Mouse (Mus musculus): Measurements from ENCODE around the gene Alg1. TPM values are rescaled to one million over a fixed set of nuclear protein-coding genes. Genes with fewer than 3 reads are reported as not detected.

Gene Alg1
- polyA plus RNA-seq, 1 experiment = 56.7 TPM

Other genes with a start within 250 kb of the Alg1 start
- not detected in 2 replicates for gene Sept12, start 235.8 kb upstream of the Alg1 start, polyA plus RNA-seq (2012; rRNA removed)
- 0.92 and 0.94 TPM in 2 replicates for gene Smim22, start 226.3 kb upstream of the Alg1 start, polyA plus RNA-seq (2012; rRNA removed)
- 320 and 348 TPM in 2 replicates for gene Rogdi, start 220.1 kb upstream of the Alg1 start, polyA plus RNA-seq (2012; rRNA removed)
- gene Glyr1, start 183.8 kb upstream of the Alg1 start, polyA plus RNA-seq (2012; rRNA removed) = 139 and 151 TPM in 2 replicates
- gene Ubn1, start 183.6 kb upstream of the Alg1 start, polyA plus RNA-seq (2012; rRNA removed) = 28.6 and 34.9 TPM in 2 replicates
- 0.17 and 0.24 TPM in 2 replicates for gene Ppl, start 101.2 kb upstream of the Alg1 start, polyA plus RNA-seq (2012; rRNA removed)
- gene Sec14l5, start 86.5 kb upstream of the Alg1 start, polyA plus RNA-seq (2012; rRNA removed) = 8.0 and 9.2 TPM in 2 replicates
- gene Nagpa, start 29.6 kb upstream of the Alg1 start, polyA plus RNA-seq (2012; rRNA removed) = 19.2 and 20.1 TPM in 2 replicates
- 7.9 and 8.0 TPM in 2 replicates for gene AU021092, start 11.3 kb upstream of the Alg1 start, polyA plus RNA-seq (2012; rRNA removed)
- gene Eef2kmt, start 22.4 kb downstream of the Alg1 start, polyA plus RNA-seq (2012; rRNA removed) = 8.7 and 11.5 TPM in 2 replicates

All from frontal cortex, adult 2 months (tissue).